Mouse (Mus musculus) liver, adult 2 months (tissue): ENCODE data around the gene Tnnc2. TPM values are rescaled to one million over a fixed set of nuclear protein-coding genes. Genes with fewer than 3 reads are reported as not detected.

ENCODE experiments used
- DNase-seq: peaks from one replicate; pipeline ENCODE4 v3.0.0-alpha.2; 2011; ENCODE audit warnings: low read depth, low spot score; ENCODE audit errors: extremely low read depth
- H3K27ac ChIP-seq: fragments of 200-500 bp; replicated peaks from 2 replicates; pipeline ENCODE4 v1.5.1; 2012; ENCODE audit warnings: low read depth, mild to moderate bottlenecking, control low read depth, inconsistent platforms, low read length; ENCODE audit not compliant: insufficient read depth
- H3K27me3 ChIP-seq: fragments of 200-500 bp; 2 replicates; pipeline ENCODE4 v1.6.1; 2012; ENCODE audit warnings: mild to moderate bottlenecking, moderate library complexity, low read length, inconsistent platforms; ENCODE audit not compliant: control insufficient read depth, insufficient read depth
- H3K36me3 ChIP-seq: fragments of 200-500 bp; 2 replicates; pipeline ENCODE4 v1.6.1; 2012; ENCODE audit warnings: low read length, inconsistent platforms; ENCODE audit not compliant: control insufficient read depth, insufficient read depth
- H3K4me1 ChIP-seq: fragments of 200-500 bp; 2 replicates; pipeline ENCODE4 v1.6.1; 2011; ENCODE audit warnings: low read length; ENCODE audit not compliant: control insufficient read depth, insufficient read depth
- H3K4me3 ChIP-seq: fragments of 200-500 bp; 2 replicates; pipeline ENCODE4 v1.5.1; 2011; ENCODE audit warnings: low read depth, mild to moderate bottlenecking, control low read depth, low read length, moderate library complexity; ENCODE audit not compliant: insufficient read depth
- H3K79me2 ChIP-seq: fragments of 200-500 bp; 2 replicates; pipeline ENCODE4 v1.6.1; 2012; ENCODE audit warnings: inconsistent platforms, mild to moderate bottlenecking, low read length, moderate library complexity; ENCODE audit not compliant: control insufficient read depth, insufficient read depth
- H3K9ac ChIP-seq: fragments of 200-500 bp; 2 replicates; pipeline ENCODE4 v1.6.1; 2012; ENCODE audit warnings: low read depth, mild to moderate bottlenecking, control low read depth, inconsistent platforms, low read length
- CTCF ChIP-seq: fragments of 200-500 bp; IDR thresholded peaks from 2 replicates; pipeline ENCODE4 v1.5.1; 2011; ENCODE audit warnings: low read depth, low read length, control low read depth
- POLR2A ChIP-seq: fragments of 200-500 bp; IDR thresholded peaks from 2 replicates; pipeline ENCODE4 v1.6.1; 2011; ENCODE audit warnings: low read length, control low read depth; ENCODE audit not compliant: insufficient read depth; ENCODE audit errors: extremely low read depth
- WGBS: fragments of 180-500 bp; shearing (Covaris S2); methylation state at CpG from one replicate; pipeline ENCODE4 v1.1.7; 2018; 5-methylcytosine and 5-hydroxymethylcytosine counted together
- polyA plus RNA-seq: library from polyadenylated mRNA; depleted of rRNA; stranded (reverse); fragments of >200 nt; gene quantifications from 2 replicates; pipeline ENCODE4 v1.2.3, GENCODE M21; 2012
- total RNA-seq: library from RNA; depleted of rRNA; stranded (reverse); fragments of >200 nt; gene quantifications from 2 replicates; pipeline ENCODE4 v1.2.3, GENCODE M21; 2014

Tnnc2 gene
- total and polyA plus RNA-seq, 2 experiments: 6.1 TPM; not detected in 1

DNA sequence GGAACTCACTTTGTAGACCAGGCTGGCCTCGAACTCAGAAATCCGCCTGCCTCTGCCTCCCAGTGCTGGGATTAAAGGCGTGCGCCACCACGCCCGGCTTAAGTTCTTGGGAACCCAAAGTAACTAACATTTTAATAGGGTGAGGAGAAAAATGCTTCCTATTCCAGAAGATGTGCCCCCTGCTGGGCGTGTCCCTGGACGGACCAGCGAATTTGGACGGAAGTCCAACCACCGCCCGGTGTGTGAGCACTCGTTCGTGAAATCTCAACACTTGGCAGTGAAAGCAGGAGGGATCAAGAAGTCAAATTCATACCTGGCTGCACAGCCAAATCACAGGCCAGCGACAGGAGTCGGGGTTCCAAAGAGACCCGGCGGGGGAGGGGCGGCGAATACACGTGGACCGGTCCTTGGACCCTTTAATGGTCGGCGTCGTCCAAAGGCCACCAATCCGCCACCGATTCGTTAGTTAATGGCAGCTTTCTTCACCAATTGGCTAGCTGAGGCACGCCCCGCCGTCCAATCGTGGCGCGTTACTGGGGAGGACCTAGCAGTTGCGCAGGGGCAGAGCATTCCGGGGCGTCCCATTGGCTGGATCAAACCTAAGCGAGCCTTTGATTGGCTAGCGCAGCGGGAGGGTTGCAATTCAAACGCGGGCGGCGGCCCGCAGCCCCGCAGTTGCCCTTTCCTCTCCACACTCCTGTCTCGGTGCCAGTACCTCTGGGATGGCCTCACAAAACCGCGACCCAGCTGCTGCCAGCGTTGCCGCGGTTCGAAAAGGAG, 10.3 kb downstream of the Tnnc2 start, which contains the start of gene Ube2c:
TSS of gene Ube2c (plus strand) at position 641 of the 780 bp plus-strand sequence.
- Histone ChIP-seq H3K27me3 (no peaks in the 10 kb centered on the region), H3K4me1 (no peaks in the 10 kb centered on the region), H3K36me3 (peaks cover 3% of the 10 kb centered on the region; the same call in 1 of the 2 replicates), H3K9ac (peak within 1 kb of the TSS; percentile 53), H3K27ac (no peak within 1 kb of the TSS; the same call in 1 of the 2 replicates), H3K79me2 (no peaks in the 10 kb centered on the region), H3K4me3 (peak within 1 kb of the TSS; percentile 63)
- peak; percentile 93 for DNase-seq
- TF ChIP-seq POLR2A (no peak), CTCF (peak; percentile 26; the same call in 1 of the 2 replicates)
- 2% methylated on average over 53 of the region's 53 CpGs for WGBS

DNA sequence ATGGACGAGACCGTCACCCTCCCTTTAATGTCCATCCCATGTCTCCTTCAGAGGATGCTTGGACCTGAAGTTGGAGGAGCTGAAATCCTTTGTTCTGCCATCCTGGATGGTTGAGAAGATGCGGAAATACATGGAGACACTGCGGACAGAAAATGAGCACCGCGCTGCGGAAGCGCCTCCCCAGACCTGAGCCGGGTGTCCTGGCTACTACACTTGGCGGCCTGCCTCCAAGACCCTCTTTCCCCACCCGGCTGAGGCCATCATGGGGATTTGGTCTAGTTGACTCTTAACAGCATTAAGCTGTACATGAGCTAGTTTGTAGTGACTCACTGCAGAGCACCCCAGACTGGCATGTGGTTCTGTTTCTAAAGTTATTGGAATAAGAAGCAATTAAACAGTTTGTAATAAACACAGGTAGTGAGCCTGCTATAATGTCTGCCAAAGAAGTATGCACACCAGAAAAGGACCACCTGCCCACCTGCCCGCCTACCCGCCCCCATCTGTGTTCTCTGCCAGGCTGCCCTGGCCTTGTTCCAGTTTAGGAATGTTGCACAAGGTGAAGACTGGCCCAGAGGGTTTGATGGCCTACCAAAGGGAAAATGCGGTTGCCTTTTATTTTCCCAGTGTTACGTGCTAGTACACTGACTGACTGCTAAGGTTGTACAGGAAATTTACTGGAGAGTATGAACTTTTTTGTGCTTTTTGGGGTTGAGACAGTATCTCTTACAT, 11.8 kb downstream of the Tnnc2 start:
- Histone ChIP-seq H3K9ac (no peak overlapping the region), H3K27ac (no peak overlapping the region), H3K79me2 (no peaks in the 10 kb centered on the region), H3K4me1 (no peaks in the 10 kb centered on the region), H3K36me3 (peaks cover 3% of the 10 kb centered on the region; the same call in 1 of the 2 replicates), H3K27me3 (no peaks in the 10 kb centered on the region), H3K4me3 (no peak overlapping the region)
- 79% methylated on average over 15 of the region's 15 CpGs for WGBS
- no peak for TF ChIP-seq POLR2A
- TF ChIP-seq CTCF: no peak
- DNase-seq: peak; percentile 29

DNA sequence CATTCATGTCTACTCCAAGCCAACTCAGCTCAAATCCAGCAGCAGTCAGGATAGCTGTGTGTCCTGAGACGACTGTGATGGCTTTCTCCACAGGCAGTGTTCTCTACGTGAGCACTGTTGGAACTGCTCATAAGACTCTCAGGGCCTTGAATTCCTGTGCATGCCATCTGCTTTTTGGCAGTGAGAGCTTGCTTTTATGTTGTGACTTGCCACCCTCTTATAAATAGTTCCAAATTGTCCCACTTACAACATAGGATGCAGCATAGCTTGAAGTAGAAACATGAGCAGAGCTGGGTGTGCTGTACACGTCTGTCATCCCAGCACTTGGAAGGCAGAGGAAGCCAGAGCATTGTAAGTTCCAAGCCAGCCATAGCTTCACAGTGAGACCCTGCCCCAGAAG, 13.9 kb downstream of the Tnnc2 start:
- no peaks in the 10 kb centered on the region for H3K27me3 ChIP-seq
- no peak overlapping the region for H3K9ac ChIP-seq
- H3K36me3 ChIP-seq: peaks cover 7% of the 10 kb centered on the region; the same call in 1 of the 2 replicates
- no peak for DNase-seq
- no peaks in the 10 kb centered on the region for H3K4me1 ChIP-seq
- no peak overlapping the region for H3K27ac ChIP-seq
- H3K4me3 ChIP-seq: no peak overlapping the region
- TF ChIP-seq POLR2A (no peak), CTCF (no peak)
- no peaks in the 10 kb centered on the region for H3K79me2 ChIP-seq
- 91% methylated on average over 3 of the region's 3 CpGs for WGBS

DNA sequence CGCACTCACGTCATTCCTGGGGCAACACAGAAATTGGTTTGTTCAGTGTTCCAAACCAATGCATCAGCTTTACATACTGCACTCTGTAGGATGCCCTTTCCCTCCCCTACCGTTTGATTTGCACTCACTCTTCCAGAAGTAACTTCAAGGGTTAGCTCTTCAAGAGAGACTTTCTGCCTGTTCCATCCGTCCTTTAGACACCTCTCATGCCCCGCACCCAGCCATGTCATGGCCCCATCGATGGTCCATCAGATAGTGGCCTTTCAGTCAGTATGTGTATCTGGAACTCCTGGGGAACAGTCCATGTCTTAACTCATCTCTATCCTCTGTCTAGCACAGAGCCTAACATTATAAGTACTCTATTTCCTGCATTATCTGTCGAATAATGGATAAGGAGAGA, 17.2 kb downstream of the Tnnc2 start:
- Histone ChIP-seq H3K4me3 (no peak overlapping the region), H3K9ac (no peak overlapping the region), H3K79me2 (no peaks in the 10 kb centered on the region), H3K27me3 (no peaks in the 10 kb centered on the region), H3K27ac (no peak overlapping the region), H3K36me3 (peaks cover 25% of the 10 kb centered on the region), H3K4me1 (no peaks in the 10 kb centered on the region)
- no peak for TF ChIP-seq POLR2A
- no peak for TF ChIP-seq CTCF
- no peak for DNase-seq
- WGBS: 78% methylated on average over 7 of the region's 7 CpGs

DNA sequence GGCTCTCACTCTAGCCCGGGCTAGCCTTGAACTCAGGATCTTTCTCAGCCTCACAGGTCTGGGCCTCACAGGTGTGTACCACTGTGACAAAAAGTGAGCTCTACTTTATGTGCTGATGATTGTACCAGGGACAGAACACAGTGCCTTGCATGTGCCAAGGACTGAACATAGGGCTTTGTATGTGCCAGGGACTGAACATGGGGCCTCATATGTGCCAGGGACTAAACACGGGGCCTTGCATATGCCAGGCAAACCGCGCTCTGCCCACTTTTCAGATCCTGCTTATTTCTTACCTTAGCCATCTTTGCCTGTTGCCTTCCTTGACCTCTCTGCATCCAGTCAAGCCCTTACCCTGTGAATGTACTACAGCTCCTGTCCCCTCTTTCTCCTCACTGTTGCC, 17.8 kb downstream of the Tnnc2 start:
- H3K27ac ChIP-seq: no peak overlapping the region
- no peak overlapping the region for H3K9ac ChIP-seq
- H3K27me3 ChIP-seq: no peaks in the 10 kb centered on the region
- H3K4me3 ChIP-seq: no peak overlapping the region
- DNase-seq: no peak
- no peaks in the 10 kb centered on the region for H3K4me1 ChIP-seq
- 96% methylated on average over 4 of the region's 4 CpGs for WGBS
- peaks cover 27% of the 10 kb centered on the region for H3K36me3 ChIP-seq
- H3K79me2 ChIP-seq: no peaks in the 10 kb centered on the region
- TF ChIP-seq CTCF (no peak), POLR2A (no peak)

DNA sequence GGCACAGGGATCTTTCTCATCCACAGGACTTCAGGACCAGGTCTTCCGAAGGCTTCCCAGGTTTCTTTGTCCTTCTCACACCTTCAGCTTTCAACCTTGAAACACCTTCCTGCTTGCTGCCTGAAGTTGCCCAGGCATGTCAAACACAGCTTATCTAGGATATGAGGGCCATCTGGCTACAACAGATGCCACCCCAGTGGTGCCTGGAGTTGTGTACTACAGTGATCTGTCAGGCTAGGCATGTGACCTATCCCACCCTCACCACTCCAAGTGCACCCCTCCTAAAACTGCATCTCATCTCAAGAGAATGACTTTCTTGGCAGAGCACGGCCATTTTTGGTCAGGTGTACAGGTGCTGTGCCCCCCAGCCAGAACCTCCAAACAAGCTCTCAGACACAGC, 18.3 kb downstream of the Tnnc2 start:
- no peak for DNase-seq
- Histone ChIP-seq H3K9ac (no peak overlapping the region), H3K36me3 (peaks cover 28% of the 10 kb centered on the region), H3K27me3 (no peaks in the 10 kb centered on the region), H3K79me2 (no peaks in the 10 kb centered on the region), H3K27ac (no peak overlapping the region), H3K4me1 (no peaks in the 10 kb centered on the region), H3K4me3 (no peak overlapping the region)
- WGBS: 100% methylated on average over 2 of the region's 2 CpGs
- TF ChIP-seq POLR2A (no peak), CTCF (no peak)
